Mouse (Mus musculus) cerebellum, adult 11-12 months (tissue): ENCODE measurements around the gene Stap2.

Source experiments
- DNase-seq: peaks from one replicate; pipeline ENCODE4 v3.0.0; 2022

Stap2 gene

DNA sequence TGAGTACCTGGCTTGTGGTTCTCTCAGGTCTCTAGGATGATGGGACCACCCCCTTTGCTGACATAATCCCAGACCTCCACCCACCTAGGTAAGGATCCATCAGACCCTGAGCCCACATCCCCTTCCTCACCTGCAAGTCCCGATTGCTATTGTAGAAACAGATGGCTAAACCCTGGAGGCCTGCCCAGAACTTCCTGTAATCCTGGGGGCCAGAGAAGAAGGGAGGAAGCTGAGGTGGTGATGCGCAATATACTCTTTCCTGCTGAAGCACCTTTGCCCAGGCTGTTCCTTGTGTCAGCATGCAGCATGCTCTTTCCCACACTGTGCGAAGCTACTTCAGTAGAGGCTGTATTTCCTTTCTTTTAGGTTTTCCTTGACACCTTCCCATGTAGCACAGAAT lies 2.4 kb downstream of the Stap2 start:
- peak; percentile 60 for DNase-seq

GRCm38 (mm10) chr17:55999794-56000499 lies 5.4 kb downstream of the Stap2 start:
- no peak for DNase-seq

GRCm38 (mm10) chr17:55996007-55996406 lies 9.4 kb downstream of the Stap2 start:
- no peak for DNase-seq

DNA sequence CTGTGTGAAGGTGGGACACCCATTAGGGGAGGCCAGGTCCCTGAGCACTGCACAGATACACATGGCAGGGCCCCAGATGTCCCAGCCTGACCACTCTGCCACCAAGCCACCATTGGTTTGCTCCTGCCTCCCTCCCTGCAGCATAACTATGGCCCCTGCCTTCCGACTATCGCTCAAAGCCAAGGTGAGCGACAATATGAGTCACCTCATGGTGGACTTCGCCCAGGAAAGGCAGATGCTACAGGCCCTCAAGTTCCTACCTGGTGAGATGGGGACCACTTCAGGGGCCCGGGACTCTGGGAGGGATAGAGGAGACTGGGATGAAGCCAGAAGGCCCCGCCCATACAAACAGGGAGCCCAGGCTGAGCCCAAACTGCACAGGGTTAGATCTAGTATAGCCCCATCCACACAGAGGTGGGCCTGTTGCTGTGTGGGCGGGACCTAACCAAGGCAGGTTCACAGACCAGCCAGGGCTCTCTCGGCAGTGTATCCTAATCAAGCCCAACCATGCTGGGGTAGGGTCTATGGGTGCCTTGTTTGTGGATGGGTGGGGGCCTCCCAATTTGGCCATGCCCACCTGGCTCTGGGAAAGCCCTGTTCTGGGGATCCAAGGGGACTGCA lies 15.0 kb downstream of the Stap2 start:
- no peak for DNase-seq

DNA sequence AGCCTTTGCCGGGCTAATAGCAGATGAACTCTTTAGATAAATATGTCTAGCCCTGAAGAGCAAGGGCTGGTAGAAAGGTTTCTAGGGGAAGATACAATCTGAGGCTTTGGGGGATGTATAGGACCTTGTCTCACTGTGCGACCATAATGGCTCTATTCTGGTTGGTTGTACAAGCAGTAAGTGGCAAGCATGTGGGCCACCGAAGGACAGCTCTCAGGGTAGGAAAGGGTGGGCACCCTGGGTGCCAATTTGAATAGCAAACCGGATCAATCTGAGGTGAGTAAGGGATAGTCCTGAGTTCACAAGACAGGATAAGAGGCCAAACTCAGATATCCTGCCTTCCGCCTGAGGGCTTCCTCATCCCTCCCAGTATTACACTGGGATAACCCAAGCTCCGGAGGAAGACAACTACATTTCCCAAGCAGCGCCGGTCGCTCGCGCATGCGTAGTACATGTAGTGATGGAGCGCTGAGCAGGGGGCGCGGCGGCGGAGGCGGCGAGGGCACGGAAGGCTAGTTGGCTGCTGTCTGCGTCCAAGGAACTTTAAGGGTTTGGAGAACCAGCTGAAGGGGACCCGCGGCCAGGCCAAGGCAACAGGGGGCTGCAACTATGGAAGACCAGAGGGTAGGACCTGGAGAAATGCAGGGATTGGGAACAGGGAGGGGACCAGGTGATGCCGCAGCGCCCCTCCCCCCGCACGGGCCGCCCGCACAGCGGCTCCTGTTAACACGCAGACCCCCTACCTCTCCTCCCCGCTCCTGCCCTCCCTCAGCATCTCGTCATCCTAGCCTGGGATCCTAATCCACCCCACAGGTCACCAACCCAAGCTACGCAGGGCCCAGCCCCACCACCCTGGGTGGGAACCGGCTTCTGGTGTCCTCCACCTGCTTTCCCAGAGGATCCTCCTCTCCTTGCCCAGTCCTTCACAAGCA lies 19.1 kb downstream of the Stap2 start, which contains the start of gene Fsd1:
Gene Fsd1 (plus strand): TSS at position 480 of the 932 bp plus-strand sequence.
- peak; percentile 87 for DNase-seq

DNA sequence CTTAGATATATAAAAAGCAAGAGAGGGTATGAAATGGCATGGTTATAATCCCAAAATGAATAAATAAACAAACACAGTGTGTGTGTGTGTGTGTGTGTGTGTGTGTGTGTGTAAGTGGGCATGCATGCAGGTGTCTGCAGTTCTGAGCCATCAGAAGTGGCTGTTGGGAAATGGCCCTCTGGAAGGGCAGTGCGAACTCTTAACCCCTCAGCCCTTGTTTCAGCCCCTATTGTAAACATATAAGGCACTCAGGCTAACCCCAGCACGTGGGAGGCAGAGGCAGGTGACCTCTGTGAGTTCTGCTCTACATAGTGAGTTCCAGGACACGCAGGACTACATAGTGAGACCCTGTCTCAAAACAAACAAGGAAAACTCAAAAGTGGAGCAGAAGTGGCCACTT lies 28.1 kb downstream of the Stap2 start:
- no peak for DNase-seq

GRCm38 (mm10) chr17:55976255-55976862 lies 29.0 kb downstream of the Stap2 start:
- peak; percentile 85 for DNase-seq

GRCm38 (mm10) chr17:55971453-55971852 lies 33.9 kb downstream of the Stap2 start:
- DNase-seq = peak; percentile 52

- peak; percentile 66 for DNase-seq
Observed at GRCm38 (mm10) chr17:55969966-55970891, 35.2 kb downstream of the Stap2 start, which contains the start of gene Shd. Gene Shd, plus strand, starts transcription at chr17:55970467.

- DNase-seq = peak; percentile 48
Observed at GRCm38 (mm10) chr17:55969560-55969959, 35.8 kb downstream of the Stap2 start.

GRCm38 (mm10) chr17:55968210-55968609 lies 37.2 kb downstream of the Stap2 start:
- DNase-seq = no peak

DNA sequence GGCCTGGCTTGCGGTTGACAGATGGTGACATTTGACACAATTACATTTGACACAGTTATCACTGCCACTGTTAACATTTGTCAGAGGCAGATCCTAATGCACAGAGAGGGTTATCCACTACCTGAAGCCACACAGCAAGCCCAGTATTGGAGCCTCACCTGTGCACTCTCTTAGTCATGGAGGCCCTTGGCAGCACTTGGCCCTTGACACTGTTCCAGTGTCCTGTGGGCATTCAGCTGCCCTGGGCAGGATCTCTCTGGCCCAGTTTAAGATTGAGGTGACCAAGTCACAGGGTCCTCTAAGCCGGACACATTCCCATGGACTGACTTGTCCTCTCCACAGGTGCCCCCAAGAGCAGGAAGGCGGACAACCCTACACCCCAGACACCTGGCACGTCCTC lies 38.2 kb downstream of the Stap2 start:
- peak; percentile 49 for DNase-seq

- DNase-seq = peak; percentile 42
Observed at GRCm38 (mm10) chr17:55964996-55965395, 40.4 kb downstream of the Stap2 start.

GRCm38 (mm10) chr17:55964496-55964895 lies 40.9 kb downstream of the Stap2 start:
- peak; percentile 40 for DNase-seq

- DNase-seq = peak; percentile 23
Observed at GRCm38 (mm10) chr17:55963171-55963570, 42.2 kb downstream of the Stap2 start.

GRCm38 (mm10) chr17:55961631-55962030 lies 43.8 kb downstream of the Stap2 start:
- peak; percentile 46 for DNase-seq

GRCm38 (mm10) chr17:55960791-55961190 lies 44.6 kb downstream of the Stap2 start:
- DNase-seq = peak; percentile 60

DNA sequence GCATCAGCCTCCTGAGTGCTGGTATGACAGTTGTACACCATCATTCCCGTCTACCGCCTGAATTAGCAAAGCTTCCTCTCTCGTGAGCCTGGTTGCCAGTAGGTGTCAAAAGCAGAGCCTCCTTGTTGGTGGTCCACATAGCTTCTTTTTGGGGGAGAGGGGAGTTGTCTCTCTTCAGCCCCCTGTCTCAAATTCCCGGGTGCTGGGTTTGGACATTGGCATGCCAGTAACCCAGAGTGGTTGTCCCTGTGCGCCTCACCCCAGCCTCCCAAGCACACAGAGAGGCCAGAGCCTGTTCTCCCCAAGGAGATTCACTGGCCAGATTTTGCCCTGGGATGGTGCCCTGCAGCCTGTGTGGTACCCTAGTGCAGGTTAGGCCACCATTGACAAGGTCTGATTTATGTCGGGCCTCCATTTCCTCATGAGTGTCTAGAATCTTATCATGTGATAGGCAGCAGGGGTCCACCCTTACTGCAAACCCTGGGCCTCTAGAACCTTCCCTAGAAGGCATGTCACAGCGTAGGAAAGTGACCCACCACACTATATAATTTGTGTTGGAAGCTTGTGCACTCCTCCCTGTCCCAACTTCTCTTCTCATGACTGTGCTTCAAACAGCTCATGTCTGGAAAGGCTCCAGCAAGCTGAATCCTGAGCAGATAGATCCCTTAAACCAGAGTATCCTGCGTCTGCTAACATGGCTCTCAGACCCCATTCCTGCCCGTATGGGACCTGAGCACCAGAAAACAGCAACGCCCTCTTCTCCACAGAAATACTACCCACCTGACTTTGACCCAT lies 45.2 kb downstream of the Stap2 start:
- DNase-seq = peak; percentile 66

GRCm38 (mm10) chr17:55958918-55959728 lies 46.3 kb downstream of the Stap2 start, which contains the start of gene Yju2:
Gene Yju2, plus strand, starts transcription at chr17:55959099.
- DNase-seq = peak; percentile 94

DNA sequence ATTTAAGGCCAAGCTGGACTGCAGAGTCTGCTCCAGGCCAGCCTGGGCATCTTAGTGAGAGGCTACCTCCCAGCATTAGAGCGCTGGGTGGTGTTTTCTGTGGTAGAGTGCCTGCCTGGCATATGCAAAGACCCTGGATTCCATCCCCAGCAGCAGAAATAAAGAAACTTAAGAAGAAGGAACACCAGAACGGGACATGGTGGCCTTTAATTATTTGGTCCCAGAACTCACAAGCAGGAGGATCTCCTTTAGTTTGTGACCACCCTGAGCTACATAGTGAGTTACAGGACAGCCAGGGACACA lies 46.8 kb downstream of the Stap2 start:
- peak; percentile 53 for DNase-seq
